Comparison of ENCODE assay signal across 30 mouse cellular contexts in genomic region chr8:83623549-83623948, GRCm38 (mm10). TPM values are rescaled to one million over a fixed set of nuclear protein-coding genes. Genes with fewer than 3 reads are reported as not detected.
DNase-seq lines count a peak whose midpoint lies in the region; ATAC-seq and TF ChIP-seq lines count a peak whose summit lies in the region.
"Had no signal": no experiment of that assay in that cellular context is flagged by ENCODE, and none has a peak within 500 bp of the region (broad histone marks: within the 10 kb centered on the region; RNA-seq: fewer than 3 reads in every experiment).

No protein-coding gene starts in this region.

- ATAC-seq in forebrain, embryonic 11.5 days (replicated peaks; ENCODE audit: low FRiP score): no peak
- ATAC-seq in forebrain, postnatal 0 days: no peak
- peak; percentile 55 for ATAC-seq in liver, embryonic 13.5 days (ENCODE audit: low read depth)
- peak; percentile 14; the same call in 1 of the 2 replicates for ATAC-seq in megakaryocyte progenitor cell, adult 5-6 weeks (replicated peaks; ENCODE audit: poor library complexity)
- ATAC-seq: intestine, embryonic 16.5 days; midbrain, embryonic 15.5 days had no signal

- H3K36me3 ChIP-seq in forebrain, embryonic 11.5 days (ENCODE audit: control insufficient read depth, insufficient read depth, low read length): no peaks in the 10 kb centered on the region
- no peaks in the 10 kb centered on the region for H3K36me3 ChIP-seq in forebrain, postnatal 0 days (ENCODE audit: insufficient read depth)
- no peaks in the 10 kb centered on the region for H3K36me3 ChIP-seq in liver, embryonic 13.5 days
- H3K36me3 ChIP-seq: forebrain, embryonic 12.5 days; hindbrain, embryonic 13.5 days; limb, embryonic 13.5 days; midbrain, embryonic 10.5 days; midbrain, embryonic 15.5 days; neural tube, embryonic 12.5 days had no signal

- H3K9me3 ChIP-seq in forebrain, embryonic 11.5 days (ENCODE audit: control insufficient read depth, low read length): no peaks in the 10 kb centered on the region
- no peaks in the 10 kb centered on the region for H3K9me3 ChIP-seq in forebrain, postnatal 0 days (ENCODE audit: low read length)
- H3K9me3 ChIP-seq in liver, embryonic 13.5 days (replicated peaks): no peaks in the 10 kb centered on the region
- H3K9me3 ChIP-seq: forebrain, embryonic 12.5 days; hindbrain, embryonic 13.5 days; limb, embryonic 13.5 days; midbrain, embryonic 10.5 days; midbrain, embryonic 15.5 days; neural tube, embryonic 12.5 days had no signal

- no peaks in the 10 kb centered on the region for H3K4me1 ChIP-seq in forebrain, embryonic 11.5 days (replicated peaks; ENCODE audit: control insufficient read depth, insufficient read depth, low read length)
- H3K4me1 ChIP-seq in forebrain, postnatal 0 days (ENCODE audit: insufficient read depth): no peaks in the 10 kb centered on the region
- H3K4me1 ChIP-seq in liver, embryonic 13.5 days (replicated peaks): peaks cover 60% of the 10 kb centered on the region
- H3K4me1 ChIP-seq: neural tube, embryonic 12.5 days had no signal

- no peak overlapping the region for H3K4me3 ChIP-seq in forebrain, embryonic 11.5 days (ENCODE audit: low read depth, low read length)
- H3K4me3 ChIP-seq in forebrain, postnatal 0 days (ENCODE audit: low read depth, low read length): no peak overlapping the region
- H3K4me3 ChIP-seq in liver, embryonic 13.5 days (replicated peaks): no peak overlapping the region
- no peak overlapping the region for H3K4me3 ChIP-seq in left cerebral cortex, adult 2 months
- H3K4me3 ChIP-seq: forebrain, embryonic 12.5 days; hindbrain, embryonic 13.5 days; limb, embryonic 13.5 days; midbrain, embryonic 10.5 days; midbrain, embryonic 15.5 days; neural tube, embryonic 12.5 days had no signal

- H3K27me3 ChIP-seq in forebrain, embryonic 11.5 days (ENCODE audit: control insufficient read depth, insufficient read depth, low read length): no peaks in the 10 kb centered on the region
- H3K27me3 ChIP-seq in forebrain, postnatal 0 days (ENCODE audit: insufficient read depth, low read length): no peaks in the 10 kb centered on the region
- H3K27me3 ChIP-seq in liver, embryonic 13.5 days: no peaks in the 10 kb centered on the region
- H3K27me3 ChIP-seq: forebrain, embryonic 12.5 days; limb, embryonic 13.5 days; midbrain, embryonic 15.5 days; neural tube, embryonic 12.5 days had no signal

- TF ChIP-seq CTCF in forebrain, postnatal 0 days (IDR thresholded peaks at IDR 0.05; ENCODE audit: low read depth): no peak
- TF ChIP-seq CTCF in left cerebral cortex, adult 2 months (IDR thresholded peaks at IDR 0.05): no peak

- intact Hi-C loops in left cerebral cortex, adult 2 months (cut with DNase I): loop anchor here (5.0 kb wide), 1 partner anchor 56 kb away; the partner anchor contains the start of gene Ndufb7

- WGBS in forebrain, embryonic 11.5 days: 92% methylated on average over 7 of the region's 7 CpGs
- 88% methylated on average over 7 of the region's 7 CpGs for WGBS in forebrain, postnatal 0 days
- 38% methylated on average over 7 of the region's 7 CpGs for WGBS in liver, embryonic 13.5 days (ENCODE audit: insufficient replicate concordance)

- H3K4me2 ChIP-seq in forebrain, embryonic 11.5 days (ENCODE audit: low read depth, low read length, severe bottlenecking): no peak overlapping the region
- no peak overlapping the region for H3K4me2 ChIP-seq in forebrain, postnatal 0 days (ENCODE audit: low read depth)
- peak overlapping the region; percentile 80 for H3K4me2 ChIP-seq in liver, embryonic 13.5 days
- H3K4me2 ChIP-seq: forebrain, embryonic 12.5 days; heart, embryonic 11.5 days; hindbrain, embryonic 13.5 days; limb, embryonic 13.5 days; midbrain, embryonic 15.5 days; neural tube, embryonic 12.5 days had no signal

- DNase-seq in forebrain, embryonic 11.5 days (ENCODE audit: low spot score): peak; percentile 43
- no peak for DNase-seq in forebrain, postnatal 0 days
- peak; percentile 64 for DNase-seq in c-Kit-positive CD71-positive TER-119-positive erythroid progenitor cells, embryonic 14.5 days (ENCODE audit: low spot score)
- DNase-seq in liver, embryonic 13.5 days: no peak
- DNase-seq in left cerebral cortex, adult 2 months (ENCODE audit: extremely low spot score in 1 of 2, low spot score in 2 of 2): no peak
- no peak for DNase-seq in adrenal gland, postnatal 36 days
- DNase-seq in thymus, postnatal 14 days: no peak
- DNase-seq: adrenal gland, postnatal 10 days; cerebellum, adult 8-10 months; cerebellum, postnatal 36 days; gastrocnemius, postnatal 14 days; heart, postnatal 36 days; kidney, adult 9 months; kidney, postnatal 10 days; layer of hippocampus, postnatal 36 days; lung, adult 2 months; lung, postnatal 10 days; right cerebral cortex, adult 18-20 months; spleen, adult 18-20 months; thymus, postnatal 36 days had no signal

- H3K9ac ChIP-seq in forebrain, embryonic 11.5 days (ENCODE audit: low read length): no peak overlapping the region
- no peak overlapping the region for H3K9ac ChIP-seq in forebrain, postnatal 0 days
- H3K9ac ChIP-seq in liver, embryonic 13.5 days: peak overlapping the region; percentile 61
- H3K9ac ChIP-seq: forebrain, embryonic 12.5 days; hindbrain, embryonic 13.5 days; limb, embryonic 13.5 days; midbrain, embryonic 15.5 days; neural tube, embryonic 12.5 days had no signal

- H3K27ac ChIP-seq in forebrain, embryonic 11.5 days (ENCODE audit: low read depth, low read length): no peak overlapping the region
- H3K27ac ChIP-seq in forebrain, postnatal 0 days (ENCODE audit: low read depth, low read length): no peak overlapping the region
- H3K27ac ChIP-seq in liver, embryonic 13.5 days: peak overlapping the region; percentile 87
- no peak overlapping the region for H3K27ac ChIP-seq in left cerebral cortex, adult 2 months
- H3K27ac ChIP-seq: forebrain, embryonic 12.5 days; hindbrain, embryonic 13.5 days; limb, embryonic 13.5 days; macrophage; midbrain, embryonic 10.5 days; midbrain, embryonic 15.5 days; neural tube, embryonic 12.5 days had no signal

RNA-seq across cellular contexts. Expression of gene Dnajb1, which starts 15.6 kb away (rescaled TPM):
- 73.8 and 78.5 TPM in 2 replicates for polyA plus RNA-seq in forebrain, embryonic 11.5 days (2014; fragmentation: Nextera tagmentation; extraction: Ambion mirVana)
- 41.2 and 46.6 TPM in 2 replicates for total RNA-seq in forebrain, postnatal 0 days (2014; rRNA removed)
- polyA plus RNA-seq in forebrain, postnatal 0 days (2015; fragmentation: Nextera tagmentation; extraction: Ambion mirVana): 40.7 and 65.1 TPM in 2 replicates
- polyA plus RNA-seq in liver, embryonic 13.5 days (2015; fragmentation: Nextera tagmentation; extraction: Ambion mirVana): 54.5 and 59.6 TPM in 2 replicates
- 45.5 and 47.6 TPM in 2 replicates for total RNA-seq in megakaryocyte progenitor cell, adult 5-6 weeks (2015)
- total RNA-seq in megakaryocyte progenitor cell, adult 5-6 weeks (2017): 26.2 and 28.0 TPM in 2 replicates
- total RNA-seq in left cerebral cortex, adult 2 months (2021): 10 to 100 TPM; 50.1 to 71.0 TPM
- 10 to 100 TPM; 38.5 to 57.2 TPM for total RNA-seq in adrenal gland, postnatal 36 days (2021)

RNA-seq across cellular contexts. Expression of gene Tecr, which starts 15.8 kb away (rescaled TPM):
- polyA plus RNA-seq in forebrain, embryonic 11.5 days (2014; fragmentation: Nextera tagmentation; extraction: Ambion mirVana): 550 and 611 TPM in 2 replicates
- total RNA-seq in forebrain, postnatal 0 days (2014; rRNA removed): 762 and 857 TPM in 2 replicates
- 1,089 and 1,117 TPM in 2 replicates for polyA plus RNA-seq in forebrain, postnatal 0 days (2015; fragmentation: Nextera tagmentation; extraction: Ambion mirVana)
- polyA plus RNA-seq in liver, embryonic 13.5 days (2015; fragmentation: Nextera tagmentation; extraction: Ambion mirVana): 334 and 348 TPM in 2 replicates
- 363 and 424 TPM in 2 replicates for total RNA-seq in megakaryocyte progenitor cell, adult 5-6 weeks (2015)
- 324 and 345 TPM in 2 replicates for total RNA-seq in megakaryocyte progenitor cell, adult 5-6 weeks (2017)
- total RNA-seq in left cerebral cortex, adult 2 months (2021): 100 to 1,000 TPM; 572 to 605 TPM
- total RNA-seq in adrenal gland, postnatal 36 days (2021): 100 to 1,000 TPM; 450 to 470 TPM

RNA-seq across cellular contexts. Expression of gene Gipc1, which starts 28.9 kb away (rescaled TPM):
- 217 and 231 TPM in 2 replicates for polyA plus RNA-seq in forebrain, embryonic 11.5 days (2014; fragmentation: Nextera tagmentation; extraction: Ambion mirVana)
- total RNA-seq in forebrain, postnatal 0 days (2014; rRNA removed): 77.8 and 85.3 TPM in 2 replicates
- 119 and 135 TPM in 2 replicates for polyA plus RNA-seq in forebrain, postnatal 0 days (2015; fragmentation: Nextera tagmentation; extraction: Ambion mirVana)
- 61.3 and 64.3 TPM in 2 replicates for polyA plus RNA-seq in liver, embryonic 13.5 days (2015; fragmentation: Nextera tagmentation; extraction: Ambion mirVana)
- 14.7 and 19.0 TPM in 2 replicates for total RNA-seq in megakaryocyte progenitor cell, adult 5-6 weeks (2015)
- 14.3 and 17.8 TPM in 2 replicates for total RNA-seq in megakaryocyte progenitor cell, adult 5-6 weeks (2017)
- 10 to 100 TPM; 84.6 to 88.2 TPM for total RNA-seq in left cerebral cortex, adult 2 months (2021)
- 10 to 100 TPM; 37.8 to 44.0 TPM for total RNA-seq in adrenal gland, postnatal 36 days (2021)

RNA-seq across cellular contexts. Expression of gene Ptger1, which starts 42.9 kb away (rescaled TPM):
- polyA plus RNA-seq in forebrain, embryonic 11.5 days (2014; fragmentation: Nextera tagmentation; extraction: Ambion mirVana): 0.47 and 0.60 TPM in 2 replicates
- total RNA-seq in forebrain, postnatal 0 days (2014; rRNA removed): 0.46 and 0.57 TPM in 2 replicates
- polyA plus RNA-seq in forebrain, postnatal 0 days (2015; fragmentation: Nextera tagmentation; extraction: Ambion mirVana): 0.20 and 0.27 TPM in 2 replicates
- 0.06 and 0.32 TPM in 2 replicates for polyA plus RNA-seq in liver, embryonic 13.5 days (2015; fragmentation: Nextera tagmentation; extraction: Ambion mirVana)
- 0.10 TPM in 1 of 2 replicates, not detected in the other for total RNA-seq in megakaryocyte progenitor cell, adult 5-6 weeks (2015)
- total RNA-seq in megakaryocyte progenitor cell, adult 5-6 weeks (2017): 0.87 and 1.6 TPM in 2 replicates
- total RNA-seq in left cerebral cortex, adult 2 months (2021): 1 to 10 TPM in 1 of 2 experiments, under 1 TPM in 1; 0.95 to 2.2 TPM
- 1 to 10 TPM in 1 of 2 experiments, under 1 TPM in 1; 0.63 to 2.2 TPM for total RNA-seq in adrenal gland, postnatal 36 days (2021)

RNA-seq across cellular contexts. Expression of gene Ndufb7, which starts 57.1 kb away (rescaled TPM):
- 333 and 339 TPM in 2 replicates for polyA plus RNA-seq in forebrain, embryonic 11.5 days (2014; fragmentation: Nextera tagmentation; extraction: Ambion mirVana)
- 155 and 262 TPM in 2 replicates for total RNA-seq in forebrain, postnatal 0 days (2014; rRNA removed)
- polyA plus RNA-seq in forebrain, postnatal 0 days (2015; fragmentation: Nextera tagmentation; extraction: Ambion mirVana): 392 and 492 TPM in 2 replicates
- polyA plus RNA-seq in liver, embryonic 13.5 days (2015; fragmentation: Nextera tagmentation; extraction: Ambion mirVana): 268 and 288 TPM in 2 replicates
- 158 and 163 TPM in 2 replicates for total RNA-seq in megakaryocyte progenitor cell, adult 5-6 weeks (2015)
- 252 and 255 TPM in 2 replicates for total RNA-seq in megakaryocyte progenitor cell, adult 5-6 weeks (2017)
- total RNA-seq in left cerebral cortex, adult 2 months (2021): 100 to 1,000 TPM; 144 to 147 TPM
- 100 to 1,000 TPM; 218 to 228 TPM for total RNA-seq in adrenal gland, postnatal 36 days (2021)

Comparison
In these comparisons a context has a peak if more than half of its experiments do, and no peak if none do; other contexts are left out.
1. DNase-seq: peak in forebrain, embryonic 11.5 days (single experiment) and c-Kit-positive CD71-positive TER-119-positive erythroid progenitor cells, embryonic 14.5 days (single experiment); none in forebrain, postnatal 0 days (single experiment), liver, embryonic 13.5 days (single experiment), left cerebral cortex, adult 2 months (0 of 2), adrenal gland, postnatal 36 days (0 of 2) and thymus, postnatal 14 days (single experiment).
2. ATAC-seq: peak in liver, embryonic 13.5 days (single experiment) and megakaryocyte progenitor cell, adult 5-6 weeks (single experiment); none in forebrain, embryonic 11.5 days (single experiment) and forebrain, postnatal 0 days (single experiment).